Mouse (Mus musculus): ENCODE data around the gene Snap29.

GRCm38 (mm10) chr16:17475326-17475725 is 69.5 kb downstream of the Snap29 start:
- TF ChIP-seq CTCF (conservative IDR thresholded peaks at IDR 0.05; ENCODE audit: low read length) (no peak), NANOG (IDR thresholded peaks at IDR 0.05; ENCODE audit: borderline replicate concordance, low read length) (no peak), POU5F1 (IDR thresholded peaks at IDR 0.05; ENCODE audit: borderline replicate concordance, low read length) (no peak)

All from E14TG2a.4 (cell line).